Mouse (Mus musculus) MEL (cell line): ENCODE data around the gene Drg2. TPM values are rescaled to one million over a fixed set of nuclear protein-coding genes. Genes with fewer than 3 reads are reported as not detected.

Experiments used
- DNase-seq: peaks from one replicate; pipeline ENCODE4 v3.0.0; 2011; ENCODE audit warnings: low read depth, low spot score
- H3K27ac ChIP-seq: 2 replicates; pipeline ENCODE4 v1.5.1; 2012; ENCODE audit warnings: low read depth, mild to moderate bottlenecking, control low read depth, low read length, moderate library complexity; ENCODE audit not compliant: control insufficient read depth
- H3K27me3 ChIP-seq, 2 experiments: fragments of 150-350 bp in 1 of 2; sonication (generic) in 1 of 2; 2 replicates each; pipeline ENCODE4 v1.6.1; 2012; ENCODE audit warnings: low read length in 2 of 2, mild to moderate bottlenecking in 2 of 2, improper control_type of control experiment in 1 of 2, moderate library complexity in 1 of 2; ENCODE audit not compliant: insufficient read depth in 2 of 2, control insufficient read depth in 1 of 2
- H3K36me3 ChIP-seq, 2 experiments: 2 replicates each; pipeline ENCODE4 v1.6.1; 2012 to 2014; ENCODE audit warnings: low read length in 2 of 2, improper control_type of control experiment in 1 of 2, inconsistent platforms in 1 of 2, mild to moderate bottlenecking in 1 of 2; ENCODE audit not compliant: insufficient read depth in 2 of 2, control insufficient read depth in 1 of 2
- H3K4me1 ChIP-seq, 2 experiments: fragments of 150-350 bp in 1 of 2; sonication (generic) in 1 of 2; 2 replicates each; pipeline ENCODE4 v1.6.1; 2012; ENCODE audit warnings: low read length in 2 of 2, improper control_type of control experiment in 1 of 2, mild to moderate bottlenecking in 1 of 2; ENCODE audit not compliant: insufficient read depth in 2 of 2, control insufficient read depth in 1 of 2
- H3K4me3 ChIP-seq, 2 experiments: fragments of 150-350 bp in 1 of 2; sonication (generic) in 1 of 2; 2 replicates each; pipeline ENCODE4 v1.5.1; 2012; ENCODE audit warnings: low read depth in 2 of 2, low read length in 2 of 2, mild to moderate bottlenecking in 2 of 2, moderate library complexity in 2 of 2, control low read depth in 1 of 2, improper control_type of control experiment in 1 of 2; ENCODE audit not compliant: control insufficient read depth in 1 of 2, insufficient read depth in 1 of 2
- H3K79me2 ChIP-seq: 2 replicates; pipeline ENCODE4 v1.6.1; 2012; ENCODE audit warnings: mild to moderate bottlenecking, low read length, moderate library complexity; ENCODE audit not compliant: control insufficient read depth, poor library complexity, insufficient read depth
- H3K9ac ChIP-seq: 2 replicates; pipeline ENCODE4 v1.6.1; 2012; ENCODE audit warnings: low read depth, mild to moderate bottlenecking, control low read depth, low read length, moderate library complexity; ENCODE audit not compliant: control insufficient read depth, poor library complexity, severe bottlenecking
- H3K9me3 ChIP-seq: fragments of 150-350 bp; sonication (generic); replicated peaks from 2 replicates; pipeline ENCODE4 v1.6.1; 2012; ENCODE audit warnings: mild to moderate bottlenecking, low read length, improper control_type of control experiment, moderate library complexity; ENCODE audit not compliant: insufficient read depth
- BHLHE40 ChIP-seq: IDR thresholded peaks from 2 replicates; pipeline ENCODE4 v1.6.1; 2012; ENCODE audit warnings: low read depth, mild to moderate bottlenecking, inconsistent platforms, low read length, improper control_type of control experiment, borderline replicate concordance
- CHD1 ChIP-seq: IDR thresholded peaks from 2 replicates; pipeline ENCODE4 v1.6.1; 2012; ENCODE audit warnings: low read depth, mild to moderate bottlenecking, inconsistent platforms, low read length, improper control_type of control experiment
- CHD2 ChIP-seq: IDR thresholded peaks from 2 replicates; pipeline ENCODE4 v1.6.1; 2011; ENCODE audit warnings: low read length, improper control_type of control experiment
- E2F4 ChIP-seq: IDR thresholded peaks from 2 replicates; pipeline ENCODE4 v1.6.1; 2011; ENCODE audit warnings: low read depth, low read length, improper control_type of control experiment, borderline replicate concordance
- EP300 ChIP-seq, 2 experiments: IDR thresholded peaks; 2 replicates each; pipeline ENCODE4 v1.6.1; 2011; ENCODE audit warnings: improper control_type of control experiment in 2 of 2, low read length in 2 of 2, low read depth in 1 of 2, mild to moderate bottlenecking in 1 of 2
- ETS1 ChIP-seq: IDR thresholded peaks from 2 replicates; pipeline ENCODE4 v1.6.1; 2012; ENCODE audit warnings: low read depth, mild to moderate bottlenecking, inconsistent platforms, low read length, improper control_type of control experiment, moderate library complexity
- GABPA ChIP-seq: IDR thresholded peaks from 2 replicates; pipeline ENCODE4 v1.6.1; 2012; ENCODE audit warnings: low read depth, mild to moderate bottlenecking, inconsistent platforms, low read length, improper control_type of control experiment, moderate library complexity
- HCFC1 ChIP-seq: IDR thresholded peaks from 2 replicates; pipeline ENCODE4 v1.6.1; 2012; ENCODE audit warnings: low read depth, mild to moderate bottlenecking, inconsistent platforms, low read length, improper control_type of control experiment, moderate library complexity
- JUND ChIP-seq: IDR thresholded peaks from 2 replicates; pipeline ENCODE4 v1.6.1; 2011; ENCODE audit warnings: low read depth, mild to moderate bottlenecking, improper control_type of control experiment, low read length
- MAFK ChIP-seq: IDR thresholded peaks from 2 replicates; pipeline ENCODE4 v1.6.1; 2011; ENCODE audit warnings: low read depth, mild to moderate bottlenecking, low read length, improper control_type of control experiment, borderline replicate concordance
- MXI1 ChIP-seq: IDR thresholded peaks from 2 replicates; pipeline ENCODE4 v1.6.1; 2011; ENCODE audit warnings: mild to moderate bottlenecking, low read depth, low read length, improper control_type of control experiment
- POLR2AphosphoS2 ChIP-seq: IDR thresholded peaks from 2 replicates; pipeline ENCODE4 v1.6.1; 2011; ENCODE audit warnings: low read length, improper control_type of control experiment
- POLR2AphosphoS5 ChIP-seq: IDR thresholded peaks from 2 replicates; pipeline ENCODE4 v1.6.1; 2012; ENCODE audit warnings: low read depth, borderline replicate concordance, mild to moderate bottlenecking, inconsistent platforms, low read length, moderate library complexity, mixed read lengths
- RAD21 ChIP-seq: IDR thresholded peaks from 2 replicates; pipeline ENCODE4 v1.6.1; 2011; ENCODE audit warnings: mild to moderate bottlenecking, low read depth, low read length, improper control_type of control experiment
- RCOR1 ChIP-seq: IDR thresholded peaks from 2 replicates; pipeline ENCODE4 v1.6.1; 2012; ENCODE audit warnings: low read depth, mild to moderate bottlenecking, inconsistent platforms, low read length, improper control_type of control experiment
- SMC3 ChIP-seq: IDR thresholded peaks from 2 replicates; pipeline ENCODE4 v1.6.1; 2011; ENCODE audit warnings: low read depth, low read length, improper control_type of control experiment
- TAL1 ChIP-seq: IDR thresholded peaks from 2 replicates; pipeline ENCODE4 v1.6.1; 2012; ENCODE audit warnings: mild to moderate bottlenecking, inconsistent platforms, low read length, moderate library complexity, mixed read lengths
- TBP ChIP-seq: IDR thresholded peaks from 2 replicates; pipeline ENCODE4 v1.8.0; 2011; ENCODE audit warnings: low read depth, low read length, improper control_type of control experiment
- UBTF ChIP-seq: IDR thresholded peaks from 2 replicates; pipeline ENCODE4 v1.6.1; 2012; ENCODE audit warnings: low read depth, mild to moderate bottlenecking, inconsistent platforms, low read length, improper control_type of control experiment, moderate library complexity, borderline replicate concordance; ENCODE audit not compliant: insufficient read depth
- USF1 ChIP-seq: IDR thresholded peaks from 2 replicates; pipeline ENCODE4 v1.6.1; 2014; ENCODE audit warnings: low read depth, mild to moderate bottlenecking, inconsistent platforms, low read length, improper control_type of control experiment, moderate library complexity
- ZC3H11A ChIP-seq: IDR thresholded peaks from 2 replicates; pipeline ENCODE4 v1.6.1; 2012; ENCODE audit warnings: low read depth, mild to moderate bottlenecking, inconsistent platforms, low read length, improper control_type of control experiment
- ZKSCAN1 ChIP-seq: IDR thresholded peaks from 2 replicates; pipeline ENCODE4 v1.6.1; 2012; ENCODE audit warnings: low read depth, mild to moderate bottlenecking, inconsistent platforms, low read length, improper control_type of control experiment, moderate library complexity
- ZMIZ1 ChIP-seq: IDR thresholded peaks from 2 replicates; pipeline ENCODE4 v1.6.1; 2012; ENCODE audit warnings: low read depth, mild to moderate bottlenecking, inconsistent platforms, low read length, improper control_type of control experiment, moderate library complexity
- polyA plus RNA-seq, 2 experiments: library from polyadenylated mRNA; stranded (reverse) in 1 of 2; unstranded in 1 of 2; fragments of >175 nt in 1 of 2; fragments of >200 nt in 1 of 2; gene quantifications; 2 replicates each; pipeline versions ENCODE4 v1.2.1 to v1.2.4; 2012; ENCODE audit warnings: low replicate concordance in 2 of 2, low read depth in 1 of 2; ENCODE audit not compliant: insufficient read length in 2 of 2, insufficient read depth in 1 of 2, missing spikeins in 1 of 2
- total RNA-seq: library from RNA; depleted of rRNA; stranded (reverse); fragments of 300-350 nt; gene quantifications from 2 replicates; pipeline ENCODE4 v1.2.3, GENCODE M21; 2012

The Drg2 gene
- total and polyA plus RNA-seq, 3 experiments = 121 to 214 (median 133) TPM

GRCm38 (mm10) chr11:60412921-60413320 lies 41.5 kb upstream of the Drg2 start:
- Histone ChIP-seq H3K9ac (no peak overlapping the region), H3K36me3 (peaks cover 1 to 12% of the 10 kb centered on the region in 2 experiments; a peak in 3 of 4 replicates), H3K4me3 (no peak overlapping the region), H3K79me2 (peaks cover 31% of the 10 kb centered on the region), H3K9me3 (no peaks in the 10 kb centered on the region), H3K4me1 (peaks cover 3 to 14% of the 10 kb centered on the region in 2 experiments; a peak in 3 of 4 replicates)
- TF ChIP-seq CHD2 (no peak), JUND (no peak), MAFK (peak; percentile 94), RAD21 (no peak)
- TF ChIP-seq, all 39 proteins: peak for 1
- H3K27ac ChIP-seq = no peak overlapping the region
- DNase-seq = no peak
- no peaks in the 10 kb centered on the region for H3K27me3 ChIP-seq

GRCm38 (mm10) chr11:60416590-60416962 lies 37.8 kb upstream of the Drg2 start:
- H3K27ac ChIP-seq = peak overlapping the region; percentile 46
- H3K9me3 ChIP-seq = no peaks in the 10 kb centered on the region
- DNase-seq = no peak
- H3K4me1 ChIP-seq = peaks cover 7 to 26% of the 10 kb centered on the region in 2 experiments; a peak in 3 of 4 replicates
- H3K9ac ChIP-seq = peak overlapping the region; percentile 84
- no peak for TF ChIP-seq MXI1
- TF ChIP-seq ZKSCAN1 = no peak
- H3K79me2 ChIP-seq = peaks cover 44% of the 10 kb centered on the region
- peak overlapping the region; percentile 70 to 83 for H3K4me3 ChIP-seq
- H3K36me3 ChIP-seq = peaks cover 0 to 20% of the 10 kb centered on the region in 2 experiments; a peak in 2 of 4 replicates
- H3K27me3 ChIP-seq = no peaks in the 10 kb centered on the region

- peak within 1 kb of the TSS; percentile 60 for H3K27ac ChIP-seq
- no peaks in the 10 kb centered on the region for H3K9me3 ChIP-seq
- DNase-seq = peak; percentile 100
- peaks cover 0 to 24% of the 10 kb centered on the region in 2 experiments; a peak in 2 of 4 replicates for H3K36me3 ChIP-seq
- peaks cover 42% of the 10 kb centered on the region for H3K79me2 ChIP-seq
- peak within 1 kb of the TSS; percentile 90 for H3K9ac ChIP-seq
- H3K27me3 ChIP-seq = no peaks in the 10 kb centered on the region
- peak within 1 kb of the TSS; percentile 91 to 96 for H3K4me3 ChIP-seq
- peaks cover 7 to 29% of the 10 kb centered on the region in 2 experiments; a peak in 3 of 4 replicates for H3K4me1 ChIP-seq
- peak; percentile 61; the same call in 1 of the 2 replicates for TF ChIP-seq ZMIZ1
- TF ChIP-seq MXI1 = peak; percentile 97
- TF ChIP-seq JUND = no peak
- TF ChIP-seq UBTF = no peak
- no peak for TF ChIP-seq CHD1
- TF ChIP-seq USF1 = peak; percentile 100
- peak; percentile 82; the same call in 1 of the 2 replicates for TF ChIP-seq BHLHE40
- TF ChIP-seq TAL1 = no peak
- TF ChIP-seq SMC3 = no peak
- peak; percentile 75 for TF ChIP-seq TBP
- 0 out of 2 replicates have a peak, but pooled peaks have one; percentile 29 for TF ChIP-seq ETS1
- peak; percentile 98 for TF ChIP-seq HCFC1
- TF ChIP-seq ZKSCAN1 = no peak
- no peak for TF ChIP-seq POLR2AphosphoS5
- no peak for TF ChIP-seq GABPA
- no peak for TF ChIP-seq RCOR1
- no peak for TF ChIP-seq EP300 (IDR thresholded peaks at IDR 0.05; ENCODE audit: low read depth in 1 of 2, low read length in 2 of 2)
- TF ChIP-seq ZC3H11A = no peak
- TF ChIP-seq POLR2AphosphoS2 = peak; percentile 50; the same call in 1 of the 2 replicates
- peak; percentile 90 for TF ChIP-seq E2F4
Observed at GRCm38 (mm10) chr11:60416963-60417716, 37.3 kb upstream of the Drg2 start, which contains the start of gene Gid4. Gene Gid4 (plus strand): TSS chr11:60417145.
